Mouse (Mus musculus) stomach, embryonic 16.5 days (tissue): Measurements from ENCODE around the gene Cwc22. TPM values are rescaled to one million over a fixed set of nuclear protein-coding genes. Genes with fewer than 3 reads are reported as not detected.

ENCODE experiments used
- ATAC-seq: fragments of 200-750 bp; cut with Nextera tagmentation; 2 replicates; pipeline ENCODE4 v1.8.0; 2017; ENCODE audit warnings: moderate number of reproducible peaks, moderate TSS enrichment; ENCODE audit not compliant: insufficient read depth, low FRiP score
- H3K27ac ChIP-seq: fragments of 300-500 bp; sonication (generic); 2 replicates; pipeline ENCODE4 v1.5.1; 2014; ENCODE audit warnings: low read length
- H3K27me3 ChIP-seq: fragments of 300-500 bp; sonication (generic); 2 replicates; pipeline ENCODE4 v1.6.1; 2014; ENCODE audit warnings: low read length, control low read depth, mixed read lengths; ENCODE audit not compliant: control insufficient read depth, insufficient read depth
- H3K36me3 ChIP-seq: fragments of 300-500 bp; sonication (generic); 2 replicates; pipeline ENCODE4 v1.6.1; 2014; ENCODE audit warnings: low read length; ENCODE audit not compliant: control insufficient read depth, insufficient read depth
- H3K4me1 ChIP-seq: fragments of 300-500 bp; sonication (generic); 2 replicates; pipeline ENCODE4 v1.6.1; 2014; ENCODE audit warnings: low read length, control low read depth, mixed read lengths; ENCODE audit not compliant: control insufficient read depth, insufficient read depth
- H3K4me2 ChIP-seq: fragments of 300-500 bp; sonication (generic); 2 replicates; pipeline ENCODE4 v1.6.1; 2014; ENCODE audit warnings: low read depth, low read length, mixed read lengths
- H3K4me3 ChIP-seq: fragments of 300-500 bp; sonication (generic); replicated peaks from 2 replicates; pipeline ENCODE4 v1.5.1; 2014; ENCODE audit warnings: mild to moderate bottlenecking, low read length
- H3K9ac ChIP-seq: fragments of 300-500 bp; sonication (generic); 2 replicates; pipeline ENCODE4 v1.6.1; 2014; ENCODE audit warnings: low read length
- H3K9me3 ChIP-seq: fragments of 300-500 bp; sonication (generic); replicated peaks from 2 replicates; pipeline ENCODE4 v1.6.1; 2016; ENCODE audit warnings: low read length, control low read depth; ENCODE audit not compliant: control insufficient read depth
- WGBS: fragments of 180-500 bp; shearing (Covaris S2); extraction: QIAGEN DNeasy Blood & Tissue Kit; methylation state at CpG from one replicate; pipeline ENCODE4 v1.1.7; 2014; 5-methylcytosine and 5-hydroxymethylcytosine counted together
- polyA plus RNA-seq: library from polyadenylated mRNA; unstranded; fragments of >200 nt; fragmentation: Nextera tagmentation; extraction: Ambion mirVana; gene quantifications from 2 replicates; pipeline ENCODE4 v1.2.1, GENCODE M21; 2015

Gene Cwc22
- polyA plus RNA-seq, 1 experiment from 2014 or later, result 27.4 TPM

DNA sequence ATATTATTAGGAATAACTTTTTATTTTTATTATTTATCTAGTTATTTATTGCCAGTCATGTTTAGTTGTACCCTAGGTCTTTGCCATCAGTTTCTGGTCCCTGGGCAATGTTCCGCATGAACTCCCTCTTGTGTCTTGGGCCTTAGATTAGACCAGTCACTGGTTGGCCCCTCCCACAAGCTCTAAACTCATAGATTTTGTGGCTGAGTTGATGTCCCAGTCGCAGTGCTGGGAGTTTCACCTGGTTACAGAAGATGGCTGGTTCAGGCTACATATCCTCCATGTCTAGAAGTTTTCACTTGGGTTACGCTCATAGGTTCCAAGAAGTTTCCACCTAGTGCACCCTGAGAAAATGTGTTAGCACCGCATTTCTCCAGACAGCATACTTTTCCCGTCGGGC is 61.1 kb downstream of the Cwc22 start:
- WGBS, result 93% methylated on average over 6 of the region's 6 CpGs
- Histone ChIP-seq H3K9me3 (no peaks in the 10 kb centered on the region), H3K27ac (no peak overlapping the region), H3K4me3 (no peak overlapping the region), H3K4me2 (no peak overlapping the region), H3K36me3 (no peaks in the 10 kb centered on the region), H3K27me3 (no peaks in the 10 kb centered on the region), H3K9ac (no peak overlapping the region), H3K4me1 (no peaks in the 10 kb centered on the region)
- ATAC-seq, result no peak

DNA sequence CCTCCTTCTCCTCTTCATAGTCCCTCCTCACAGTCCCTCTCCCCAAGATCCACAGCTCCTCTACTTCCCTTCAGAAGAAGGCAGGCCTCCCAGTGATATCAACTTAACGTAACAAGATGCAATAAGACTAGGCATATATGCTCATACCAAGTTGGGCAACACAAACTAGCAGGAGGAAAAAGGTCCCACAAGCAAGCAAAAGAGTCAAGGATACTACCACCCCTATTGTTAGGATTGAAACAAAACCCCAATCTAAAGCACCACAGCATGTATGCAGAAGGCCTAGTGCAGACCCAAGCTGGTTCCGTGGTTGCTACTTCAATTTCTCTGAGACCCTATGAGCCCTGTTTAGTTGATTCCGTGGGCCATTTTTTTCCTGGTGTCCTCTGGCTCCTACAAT is 61.7 kb downstream of the Cwc22 start:
- Histone ChIP-seq H3K9me3 (no peaks in the 10 kb centered on the region), H3K4me2 (no peak overlapping the region), H3K9ac (no peak overlapping the region), H3K27me3 (no peaks in the 10 kb centered on the region), H3K4me3 (no peak overlapping the region), H3K36me3 (no peaks in the 10 kb centered on the region), H3K4me1 (no peaks in the 10 kb centered on the region), H3K27ac (no peak overlapping the region)
- WGBS, result 90% methylated on average over 3 of the region's 3 CpGs
- no peak for ATAC-seq

DNA sequence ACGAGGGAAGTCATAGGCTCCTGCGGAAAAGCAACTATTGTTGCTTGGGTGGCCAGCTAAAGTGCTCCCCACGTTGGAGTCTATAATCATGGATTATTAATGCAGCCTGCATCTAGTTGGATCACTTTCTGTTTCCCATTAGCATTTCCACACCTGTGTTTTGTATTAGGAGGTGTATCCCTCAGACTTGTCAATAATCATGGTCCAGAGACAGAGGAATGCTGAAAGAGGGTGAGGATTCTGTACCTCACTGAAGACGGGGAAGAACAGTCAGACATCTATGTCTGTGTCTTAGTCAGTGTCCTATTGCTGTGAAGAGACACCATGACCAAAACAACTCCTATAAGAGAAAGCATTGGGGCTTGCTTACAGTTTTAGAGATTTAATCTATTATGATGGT is 63.2 kb downstream of the Cwc22 start:
- H3K4me1 ChIP-seq, result no peaks in the 10 kb centered on the region
- no peaks in the 10 kb centered on the region for H3K27me3 ChIP-seq
- no peak overlapping the region for H3K27ac ChIP-seq
- no peak overlapping the region for H3K4me3 ChIP-seq
- ATAC-seq, result no peak
- H3K9ac ChIP-seq, result no peak overlapping the region
- 79% methylated on average over 4 of the region's 4 CpGs for WGBS
- no peaks in the 10 kb centered on the region for H3K9me3 ChIP-seq
- no peak overlapping the region for H3K4me2 ChIP-seq
- no peaks in the 10 kb centered on the region for H3K36me3 ChIP-seq

DNA sequence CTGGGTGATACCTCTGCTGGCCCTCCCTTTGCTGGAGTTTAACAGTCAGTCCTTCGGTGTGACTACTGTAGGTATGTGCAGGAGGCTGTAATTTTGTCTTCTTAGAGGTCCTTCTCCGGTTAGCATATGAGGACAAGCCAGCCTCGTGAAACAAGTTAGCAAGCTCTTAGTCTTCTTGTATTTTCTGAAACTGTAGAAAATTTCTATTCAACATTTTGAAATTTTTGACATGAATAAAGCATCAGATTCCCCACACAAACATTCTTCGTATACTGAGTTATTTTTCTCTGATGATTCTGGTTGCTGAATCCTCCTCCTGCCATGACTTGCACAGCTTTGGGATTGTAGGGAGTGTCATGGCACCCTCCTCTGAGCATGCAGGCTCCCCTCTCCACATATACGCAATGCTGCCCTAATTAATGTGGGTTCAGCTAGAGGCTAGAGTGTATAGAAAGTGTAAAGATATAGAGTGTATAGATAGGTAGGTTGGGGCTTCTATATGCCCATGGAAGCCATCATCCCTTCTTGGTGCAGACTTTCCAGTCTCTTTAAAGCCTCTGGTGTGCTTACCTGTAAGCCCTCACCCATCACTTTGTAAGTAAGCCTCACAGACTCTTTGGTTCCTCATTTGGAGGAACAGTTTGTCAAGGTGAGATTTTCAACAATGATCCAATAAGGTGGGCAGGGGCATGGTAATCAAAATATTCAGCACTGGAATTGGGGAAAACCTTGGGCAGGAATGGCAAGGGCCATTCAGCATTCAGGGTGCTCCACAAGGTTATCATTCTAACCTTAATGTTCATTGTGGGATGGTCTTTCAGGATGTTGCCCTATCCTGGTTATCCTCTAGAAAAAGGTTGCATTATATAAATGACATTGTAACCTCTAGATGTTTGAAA is 64.6 kb downstream of the Cwc22 start:
- WGBS, result 79% methylated on average over 5 of the region's 5 CpGs
- no peak overlapping the region for H3K27ac ChIP-seq
- H3K27me3 ChIP-seq, result no peaks in the 10 kb centered on the region
- H3K4me2 ChIP-seq, result no peak overlapping the region
- no peaks in the 10 kb centered on the region for H3K9me3 ChIP-seq
- H3K4me1 ChIP-seq, result no peaks in the 10 kb centered on the region
- no peak overlapping the region for H3K4me3 ChIP-seq
- no peak for ATAC-seq
- H3K9ac ChIP-seq, result no peak overlapping the region
- no peaks in the 10 kb centered on the region for H3K36me3 ChIP-seq

DNA sequence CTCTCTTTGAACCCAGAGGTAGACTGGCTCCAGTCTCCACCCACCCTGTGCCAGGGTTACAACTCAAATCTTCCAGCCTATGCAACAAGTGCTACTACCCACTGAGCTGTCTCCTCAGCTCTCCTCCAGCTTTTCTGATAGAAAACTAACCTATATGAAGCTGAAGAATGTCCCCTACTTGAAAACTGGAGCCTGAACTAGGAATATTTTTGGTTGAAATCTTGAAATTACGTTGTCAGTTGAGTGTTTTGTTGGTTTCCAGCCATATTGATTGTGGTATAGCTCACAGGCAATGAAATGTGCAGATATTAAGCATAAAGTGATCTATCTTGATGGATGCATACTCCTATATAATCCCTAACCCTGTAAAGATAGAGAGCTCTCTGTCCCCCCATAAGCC is 65.8 kb downstream of the Cwc22 start:
- no peak overlapping the region for H3K4me3 ChIP-seq
- H3K36me3 ChIP-seq, result no peaks in the 10 kb centered on the region
- no peaks in the 10 kb centered on the region for H3K9me3 ChIP-seq
- ATAC-seq, result no peak
- no peaks in the 10 kb centered on the region for H3K4me1 ChIP-seq
- no peaks in the 10 kb centered on the region for H3K27me3 ChIP-seq
- H3K27ac ChIP-seq, result no peak overlapping the region
- no peak overlapping the region for H3K9ac ChIP-seq
- 85% methylated on average over 1 of the region's 1 CpGs for WGBS
- H3K4me2 ChIP-seq, result no peak overlapping the region

DNA sequence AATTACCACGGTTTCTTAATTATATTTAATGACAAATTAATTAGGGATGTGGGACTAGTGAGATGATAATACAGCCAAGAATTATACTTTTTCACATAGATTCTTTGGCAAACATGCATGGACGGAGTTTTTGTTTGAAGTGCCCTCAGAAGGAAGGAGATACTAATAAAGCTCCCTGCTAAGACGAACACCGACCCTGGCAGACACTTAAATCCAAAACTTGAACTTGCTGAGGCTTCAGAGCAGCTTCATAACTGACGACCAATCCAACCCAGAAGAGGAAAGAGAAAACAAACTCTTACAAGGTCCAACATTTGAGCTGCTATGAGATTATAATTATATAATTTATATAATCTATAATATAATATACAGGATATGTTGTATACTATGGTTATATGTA is 66.4 kb downstream of the Cwc22 start:
- WGBS, result 66% methylated on average over 5 of the region's 5 CpGs
- H3K27ac ChIP-seq, result no peak overlapping the region
- no peaks in the 10 kb centered on the region for H3K27me3 ChIP-seq
- no peaks in the 10 kb centered on the region for H3K9me3 ChIP-seq
- ATAC-seq, result no peak
- no peaks in the 10 kb centered on the region for H3K4me1 ChIP-seq
- no peak overlapping the region for H3K4me2 ChIP-seq
- no peak overlapping the region for H3K9ac ChIP-seq
- no peak overlapping the region for H3K4me3 ChIP-seq
- no peaks in the 10 kb centered on the region for H3K36me3 ChIP-seq

DNA sequence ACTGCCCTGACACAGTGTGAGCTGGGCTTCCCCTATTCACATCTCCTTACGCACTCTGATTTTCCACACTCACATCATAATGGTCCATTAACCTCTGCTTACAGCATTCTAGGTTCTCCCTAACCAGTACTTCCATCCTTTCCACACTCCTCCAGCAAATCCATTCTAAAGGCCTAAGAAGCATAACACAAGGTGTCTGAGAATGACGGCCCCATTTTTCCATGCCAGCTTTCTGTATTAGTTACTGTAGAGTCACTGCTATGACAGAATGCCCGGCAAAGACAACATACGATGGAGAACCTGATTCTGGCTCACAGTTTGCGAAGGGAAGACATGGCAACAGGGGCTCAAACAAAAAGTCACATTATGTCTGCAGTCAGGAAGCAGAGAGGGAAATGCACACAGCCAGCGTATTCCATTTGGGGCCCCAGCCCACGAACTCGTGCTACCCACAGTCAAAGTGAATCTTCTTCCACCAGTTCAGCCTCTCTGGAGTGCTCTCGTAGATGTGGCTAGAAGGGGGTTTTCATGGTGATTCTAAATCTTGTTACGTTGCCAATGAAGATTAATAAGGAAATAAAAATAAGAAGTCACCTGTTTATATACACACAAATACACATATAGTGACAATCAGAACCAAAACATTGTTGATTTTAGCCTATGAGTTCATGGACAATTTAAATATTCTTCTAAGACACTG is 68.9 kb downstream of the Cwc22 start:
- Histone ChIP-seq H3K27me3 (no peaks in the 10 kb centered on the region), H3K4me3 (no peak overlapping the region), H3K9me3 (no peaks in the 10 kb centered on the region), H3K36me3 (no peaks in the 10 kb centered on the region), H3K9ac (no peak overlapping the region), H3K27ac (no peak overlapping the region), H3K4me1 (no peaks in the 10 kb centered on the region), H3K4me2 (no peak overlapping the region)
- ATAC-seq, result no peak
- WGBS, result 93% methylated on average over 10 of the region's 10 CpGs

DNA sequence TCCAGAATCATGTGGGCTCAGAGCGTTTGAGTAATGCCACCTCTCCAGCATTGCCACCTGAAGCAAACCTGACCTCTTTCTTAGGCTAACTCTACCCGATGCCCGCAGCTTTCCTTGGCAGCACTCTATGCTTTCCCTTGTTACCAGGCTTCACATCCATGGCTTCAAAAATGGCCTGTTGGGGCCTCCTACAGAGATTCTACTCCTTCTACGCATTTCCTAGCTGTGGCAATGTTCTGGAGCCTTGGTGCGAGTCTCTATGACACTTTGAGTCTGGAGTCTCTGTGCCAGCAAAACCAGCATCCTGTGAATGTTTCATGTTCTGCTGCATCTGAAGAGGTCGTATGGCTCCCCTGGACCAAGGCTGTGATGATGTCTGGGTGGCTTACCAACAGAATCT is 69.8 kb downstream of the Cwc22 start:
- Histone ChIP-seq H3K4me1 (no peaks in the 10 kb centered on the region), H3K27ac (no peak overlapping the region), H3K4me2 (no peak overlapping the region), H3K9ac (no peak overlapping the region), H3K27me3 (no peaks in the 10 kb centered on the region), H3K36me3 (no peaks in the 10 kb centered on the region), H3K9me3 (no peaks in the 10 kb centered on the region), H3K4me3 (no peak overlapping the region)
- no peak for ATAC-seq
- 82% methylated on average over 6 of the region's 6 CpGs for WGBS

DNA sequence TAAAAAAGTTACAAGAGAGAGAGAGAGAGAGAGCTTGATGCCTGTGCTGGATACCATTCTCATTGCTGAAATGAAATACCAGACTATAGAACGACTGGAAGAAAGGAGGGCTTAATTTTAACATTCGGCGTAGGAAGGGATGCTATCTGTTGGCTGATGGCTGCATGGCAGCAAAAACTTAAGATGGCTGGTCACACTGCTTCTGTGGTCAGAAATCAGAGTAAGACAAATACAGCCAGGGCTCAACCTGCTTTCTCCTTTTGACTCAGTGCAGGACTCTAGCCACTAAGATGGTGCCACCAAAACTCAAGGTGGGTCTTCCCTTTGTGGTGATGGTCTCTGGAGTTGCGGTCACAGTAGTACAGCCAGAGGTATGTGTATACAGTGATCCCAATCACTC is 70.7 kb downstream of the Cwc22 start:
- Histone ChIP-seq H3K9ac (no peak overlapping the region), H3K27me3 (no peaks in the 10 kb centered on the region), H3K4me3 (no peak overlapping the region), H3K4me1 (no peaks in the 10 kb centered on the region), H3K27ac (no peak overlapping the region), H3K36me3 (no peaks in the 10 kb centered on the region), H3K4me2 (no peak overlapping the region), H3K9me3 (no peaks in the 10 kb centered on the region)
- no peak for ATAC-seq
- WGBS, result 88% methylated on average over 4 of the region's 4 CpGs
